Mouse (Mus musculus) thymus, postnatal 14 days (tissue): ENCODE measurements around the gene Tph1.

ENCODE experiments used
- DNase-seq: peaks from one replicate; pipeline ENCODE4 v3.0.0; 2021

Gene Tph1

GRCm38 (mm10) chr7:46597006-46597405, 75.3 kb downstream of the Tph1 start:
- no peak for DNase-seq
